Mouse (Mus musculus) frontal cortex, postnatal 36 days (tissue): ENCODE measurements around the gene Trim75.
A peak's percentile ranks its signal among the peaks of the same experiment; 100 is the strongest.

Source experiments
- DNase-seq, 2 experiments: peaks; one replicate each; pipeline ENCODE4 v3.0.0; 2022; ENCODE audit warnings: low spot score in 2 of 2

Trim75 gene

GRCm38 (mm10) chr8:64944831-64945230 is 42.8 kb downstream of the Trim75 start:
- DNase-seq: no peak

DNA sequence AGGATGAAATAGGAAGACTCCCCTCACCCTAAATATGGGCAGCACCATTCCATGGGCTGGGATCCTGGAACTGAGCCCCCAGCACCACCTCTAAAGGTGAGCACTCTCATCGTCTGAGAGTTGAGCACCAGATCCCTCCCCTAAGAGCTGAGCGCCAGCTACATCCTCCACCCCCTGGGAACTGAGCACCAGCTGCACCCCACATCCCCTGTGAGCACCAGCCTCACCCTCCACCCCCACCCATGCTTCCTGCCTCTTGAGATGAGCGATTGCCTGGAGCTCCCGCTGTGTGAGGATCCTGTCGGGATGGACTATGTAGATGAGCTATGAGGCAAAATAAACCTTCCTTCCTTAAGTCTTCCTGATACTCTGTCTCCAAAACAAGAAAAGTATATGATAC is 44.7 kb downstream of the Trim75 start:
- DNase-seq: no peak

GRCm38 (mm10) chr8:64941495-64941894 is 46.1 kb downstream of the Trim75 start:
- peak; percentile 85 to 90 for DNase-seq

- no peak for DNase-seq
Observed at GRCm38 (mm10) chr8:64941019-64941418, 46.6 kb downstream of the Trim75 start.

DNA sequence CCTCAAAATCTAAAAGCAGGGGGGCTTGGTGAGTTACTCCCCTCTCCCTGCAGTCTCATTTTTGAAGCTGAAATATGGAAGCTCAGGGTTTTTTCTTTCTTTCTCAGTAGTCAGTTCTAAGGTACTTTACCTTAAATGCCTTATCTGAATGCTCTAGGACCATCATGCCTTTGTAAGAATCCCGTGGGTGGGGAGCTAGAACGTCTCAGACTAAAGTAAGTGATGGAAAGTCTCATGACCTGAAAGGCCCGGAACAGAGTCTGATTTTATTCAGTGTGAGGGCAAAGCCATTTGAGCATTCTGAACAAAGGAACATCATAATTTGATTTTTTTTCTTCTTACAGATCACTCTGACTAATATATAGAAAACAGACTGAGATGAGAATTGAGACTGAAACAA is 52.6 kb downstream of the Trim75 start:
- DNase-seq: no peak
